Mouse (Mus musculus) limb, embryonic 15.5 days (tissue): Measurements from ENCODE around the gene Tsku. TPM values are rescaled to one million over a fixed set of nuclear protein-coding genes. Genes with fewer than 3 reads are reported as not detected.

Experiments used
- ATAC-seq: fragments of 200-750 bp; cut with Nextera tagmentation; 2 replicates; pipeline ENCODE4 v1.8.0; 2017; ENCODE audit warnings: low read depth, moderate TSS enrichment; ENCODE audit not compliant: insufficient number of reproducible peaks, low FRiP score, low TSS enrichment
- H3K27ac ChIP-seq: fragments of 300-500 bp; sonication (generic); 2 replicates; pipeline ENCODE4 v1.5.1; 2015; ENCODE audit warnings: moderate library complexity, mild to moderate bottlenecking, inconsistent platforms
- H3K27me3 ChIP-seq: fragments of 300-500 bp; sonication (generic); 2 replicates; pipeline ENCODE4 v1.6.1; 2015; ENCODE audit warnings: inconsistent platforms
- H3K36me3 ChIP-seq: fragments of 300-500 bp; sonication (generic); 2 replicates; pipeline ENCODE4 v1.6.1; 2015; ENCODE audit warnings: inconsistent platforms
- H3K4me1 ChIP-seq: fragments of 300-500 bp; sonication (generic); 2 replicates; pipeline ENCODE4 v1.6.1; 2015; ENCODE audit warnings: inconsistent platforms
- H3K4me2 ChIP-seq: fragments of 300-500 bp; sonication (generic); 2 replicates; pipeline ENCODE4 v1.6.1; 2015; ENCODE audit warnings: mild to moderate bottlenecking, inconsistent platforms
- H3K4me3 ChIP-seq: fragments of 300-500 bp; sonication (generic); 2 replicates; pipeline ENCODE4 v1.5.1; 2015; ENCODE audit warnings: mild to moderate bottlenecking, inconsistent platforms
- H3K9ac ChIP-seq: fragments of 300-500 bp; sonication (generic); 2 replicates; pipeline ENCODE4 v1.6.1; 2015; ENCODE audit warnings: inconsistent platforms
- H3K9me3 ChIP-seq: fragments of 300-500 bp; sonication (generic); 2 replicates; pipeline ENCODE4 v1.6.1; 2016; ENCODE audit warnings: inconsistent platforms
- WGBS: fragments of 180-500 bp; shearing (Covaris S2); methylation state at CpG from one replicate; pipeline ENCODE4 v1.1.7; 2015; 5-methylcytosine and 5-hydroxymethylcytosine counted together
- polyA plus RNA-seq: library from polyadenylated mRNA; unstranded; fragments of >200 nt; fragmentation: Nextera tagmentation; extraction: Ambion mirVana; gene quantifications from 2 replicates; pipeline ENCODE4 v1.2.1, GENCODE M21; 2015

The Tsku gene
- polyA plus RNA-seq, 1 experiment from 2014 or later = 21.6 TPM

DNA sequence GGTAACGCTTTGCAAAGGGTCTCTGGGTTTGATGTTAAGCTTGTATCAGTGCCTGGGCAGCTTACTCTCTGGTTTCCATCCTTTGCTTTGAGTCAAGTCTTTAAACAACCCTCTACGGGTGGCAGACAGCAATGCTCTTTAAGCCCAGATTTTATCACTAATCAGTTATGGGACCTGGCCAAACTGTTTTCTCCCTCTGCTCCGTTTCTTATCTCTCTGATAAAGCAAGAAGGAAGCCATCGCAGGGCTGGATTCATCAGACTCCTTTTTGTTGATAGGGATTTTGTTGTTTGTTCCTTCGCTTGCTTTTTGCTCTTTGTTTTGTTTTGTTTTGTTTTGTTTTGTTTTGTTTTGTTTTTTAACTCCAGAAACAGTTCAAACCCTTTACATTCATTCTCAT, 20.8 kb downstream of the Tsku start:
- 68% methylated on average over 5 of the region's 5 CpGs for WGBS
- H3K36me3 ChIP-seq = no peaks in the 10 kb centered on the region
- no peak overlapping the region for H3K4me3 ChIP-seq
- H3K9ac ChIP-seq = no peak overlapping the region
- H3K27me3 ChIP-seq = 0 out of 2 replicates have a peak, but pooled peaks cover 4% of the 10 kb centered on the region
- no peaks in the 10 kb centered on the region for H3K9me3 ChIP-seq
- H3K4me1 ChIP-seq = peaks cover 3% of the 10 kb centered on the region; the same call in 1 of the 2 replicates
- ATAC-seq = no peak
- no peak overlapping the region for H3K4me2 ChIP-seq
- no peak overlapping the region for H3K27ac ChIP-seq

DNA sequence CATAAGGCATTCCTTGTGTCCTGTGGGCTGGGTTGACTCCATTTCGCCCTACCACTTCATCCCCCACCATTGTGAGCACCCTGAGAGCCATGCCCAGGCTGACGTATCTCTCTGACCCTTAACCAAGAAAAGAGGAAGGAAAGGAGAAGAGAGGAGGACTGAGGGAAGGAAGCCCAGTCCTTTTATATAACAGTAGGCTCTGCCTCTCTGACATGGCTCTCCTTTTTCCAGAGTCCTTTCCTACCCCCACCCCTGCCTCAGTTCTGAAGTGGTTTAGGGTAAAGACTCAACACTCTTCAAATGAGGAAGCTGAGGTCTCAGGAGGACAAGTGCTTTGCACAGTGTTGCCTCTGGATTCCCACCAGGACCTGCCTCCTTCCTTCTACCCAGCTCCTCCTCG, 27.1 kb downstream of the Tsku start:
- no peaks in the 10 kb centered on the region for H3K27me3 ChIP-seq
- H3K9me3 ChIP-seq = no peaks in the 10 kb centered on the region
- H3K36me3 ChIP-seq = no peaks in the 10 kb centered on the region
- H3K4me3 ChIP-seq = no peak overlapping the region
- no peak overlapping the region for H3K9ac ChIP-seq
- no peak overlapping the region for H3K27ac ChIP-seq
- ATAC-seq = no peak
- no peak overlapping the region for H3K4me2 ChIP-seq
- H3K4me1 ChIP-seq = peaks cover 11% of the 10 kb centered on the region; the same call in 1 of the 2 replicates
- 83% methylated on average over 3 of the region's 3 CpGs for WGBS

DNA sequence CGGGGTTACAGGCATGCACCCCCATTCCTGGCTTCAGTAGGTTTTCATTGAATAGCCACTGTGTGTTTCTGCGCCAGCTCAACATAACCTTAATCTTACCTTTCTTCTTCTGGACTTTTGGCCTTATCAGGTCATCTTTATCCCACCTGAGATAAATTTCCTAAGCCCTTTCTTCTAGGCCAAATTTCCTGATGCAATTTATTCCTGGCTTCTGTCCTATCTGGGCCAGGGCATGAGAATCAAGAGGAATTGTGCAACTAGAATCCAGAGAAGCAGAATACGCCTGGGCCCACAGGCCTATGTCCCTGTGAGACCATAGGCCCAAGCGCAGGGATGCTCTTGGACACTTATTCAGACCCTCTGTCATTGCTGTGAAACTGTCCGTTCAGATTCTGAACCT, 27.6 kb downstream of the Tsku start:
- no peak overlapping the region for H3K9ac ChIP-seq
- H3K4me2 ChIP-seq = no peak overlapping the region
- no peak overlapping the region for H3K4me3 ChIP-seq
- ATAC-seq = no peak
- no peaks in the 10 kb centered on the region for H3K27me3 ChIP-seq
- H3K4me1 ChIP-seq = peaks cover 11% of the 10 kb centered on the region; the same call in 1 of the 2 replicates
- 92% methylated on average over 5 of the region's 5 CpGs for WGBS
- H3K27ac ChIP-seq = no peak overlapping the region
- no peaks in the 10 kb centered on the region for H3K36me3 ChIP-seq
- H3K9me3 ChIP-seq = no peaks in the 10 kb centered on the region

DNA sequence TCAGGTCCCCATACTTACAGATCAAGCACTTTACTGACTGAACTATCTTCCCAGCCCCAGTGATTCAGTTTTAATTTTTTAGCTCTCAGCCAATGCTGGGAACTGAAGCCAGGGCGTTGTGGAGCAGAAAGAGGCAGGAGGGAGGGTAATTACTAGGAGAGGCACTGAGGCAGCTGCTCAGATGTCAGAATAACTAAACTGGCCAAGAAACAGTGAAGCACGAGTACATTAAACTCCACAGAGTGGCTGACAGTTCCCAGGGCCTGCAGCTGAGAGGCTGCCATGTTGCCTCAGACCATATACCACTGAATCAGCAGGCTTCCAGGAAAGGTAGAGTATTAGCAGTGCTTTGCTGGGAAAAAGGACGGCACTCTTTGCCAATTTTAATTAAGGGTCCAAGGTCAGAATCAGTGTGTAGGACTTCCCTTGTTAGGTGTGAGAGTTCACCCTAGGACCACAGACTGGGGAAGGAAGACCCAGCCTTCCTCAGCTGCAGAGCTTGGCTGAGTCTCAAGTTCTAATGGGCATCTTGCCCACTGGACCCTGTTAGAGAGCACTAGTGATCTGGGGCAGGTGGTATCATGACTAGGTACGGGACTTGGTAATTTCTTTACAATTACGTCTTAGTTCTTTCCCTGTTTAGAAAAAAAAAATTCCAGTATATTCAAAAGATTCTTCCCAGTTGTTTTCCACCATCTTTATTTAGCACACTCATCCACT, 28.3 kb downstream of the Tsku start:
- Histone ChIP-seq H3K9ac (no peak overlapping the region), H3K4me1 (peaks cover 11% of the 10 kb centered on the region; the same call in 1 of the 2 replicates), H3K9me3 (no peaks in the 10 kb centered on the region), H3K4me2 (no peak overlapping the region), H3K4me3 (no peak overlapping the region), H3K36me3 (no peaks in the 10 kb centered on the region), H3K27me3 (no peaks in the 10 kb centered on the region), H3K27ac (no peak overlapping the region)
- 59% methylated on average over 5 of the region's 5 CpGs for WGBS
- no peak for ATAC-seq

DNA sequence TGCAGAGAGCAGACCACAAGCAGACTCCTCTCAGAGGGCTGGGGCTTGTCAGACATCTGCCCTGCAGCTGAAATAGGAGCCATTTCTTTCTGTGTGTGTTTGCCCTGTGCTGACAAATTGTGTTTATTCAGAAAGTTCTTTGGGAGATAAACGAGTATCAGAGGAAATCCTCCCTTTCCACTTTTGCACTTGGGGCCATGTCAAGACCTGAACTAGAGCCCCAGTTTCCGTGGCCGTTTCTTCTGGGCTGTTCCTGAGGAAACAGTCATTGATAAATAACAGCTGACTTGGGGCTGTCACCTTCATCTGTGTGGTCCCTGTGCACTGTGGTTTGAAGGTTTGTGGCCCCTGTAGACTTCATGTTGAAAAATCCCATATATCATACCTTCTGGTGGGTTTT, 29.2 kb downstream of the Tsku start:
- ATAC-seq = no peak
- WGBS = 29% methylated on average over 3 of the region's 3 CpGs

DNA sequence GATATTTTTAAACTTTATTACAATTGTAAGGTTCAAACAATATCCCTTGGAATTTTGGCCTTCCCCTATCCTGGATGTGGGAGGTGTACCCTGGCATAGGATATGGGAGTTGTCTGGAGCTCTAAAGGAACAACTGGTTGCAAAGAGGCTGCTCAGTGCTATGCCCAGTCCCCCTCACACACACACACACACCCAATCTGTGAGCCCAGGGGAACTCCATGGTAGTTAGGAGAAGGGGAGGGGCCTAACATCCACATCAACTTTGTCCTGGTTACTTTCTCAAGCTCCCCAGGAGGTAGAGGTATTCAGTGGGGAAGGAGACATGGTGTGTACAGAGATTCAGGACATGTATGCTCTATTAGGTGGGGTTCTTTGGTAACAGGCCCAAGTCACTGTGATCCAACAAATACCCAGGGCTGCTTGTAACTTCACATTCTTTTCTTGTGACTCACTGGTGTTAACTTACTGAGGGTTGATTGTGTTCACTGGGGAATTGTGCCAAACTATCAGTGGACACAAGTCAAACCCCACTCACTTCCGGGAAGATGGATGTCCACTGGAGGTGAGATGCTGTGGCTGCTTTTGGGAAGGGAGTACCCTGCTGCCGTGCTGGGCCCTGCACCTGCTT, 30.6 kb downstream of the Tsku start:
- Histone ChIP-seq H3K4me1 (peaks cover 11% of the 10 kb centered on the region; the same call in 1 of the 2 replicates), H3K27ac (no peak overlapping the region), H3K9me3 (no peaks in the 10 kb centered on the region), H3K9ac (no peak overlapping the region), H3K4me2 (no peak overlapping the region), H3K27me3 (no peaks in the 10 kb centered on the region), H3K36me3 (no peaks in the 10 kb centered on the region), H3K4me3 (no peak overlapping the region)
- WGBS = 69% methylated on average over 2 of the region's 2 CpGs
- ATAC-seq = no peak

More for the DNA sequence above, 29.2 kb downstream of the Tsku start:
- Histone ChIP-seq H3K4me2 (no peak overlapping the region), H3K27me3 (no peaks in the 10 kb centered on the region), H3K9ac (no peak overlapping the region), H3K9me3 (no peaks in the 10 kb centered on the region), H3K27ac (no peak overlapping the region), H3K36me3 (no peaks in the 10 kb centered on the region), H3K4me3 (no peak overlapping the region), H3K4me1 (peaks cover 11% of the 10 kb centered on the region; the same call in 1 of the 2 replicates)

DNA sequence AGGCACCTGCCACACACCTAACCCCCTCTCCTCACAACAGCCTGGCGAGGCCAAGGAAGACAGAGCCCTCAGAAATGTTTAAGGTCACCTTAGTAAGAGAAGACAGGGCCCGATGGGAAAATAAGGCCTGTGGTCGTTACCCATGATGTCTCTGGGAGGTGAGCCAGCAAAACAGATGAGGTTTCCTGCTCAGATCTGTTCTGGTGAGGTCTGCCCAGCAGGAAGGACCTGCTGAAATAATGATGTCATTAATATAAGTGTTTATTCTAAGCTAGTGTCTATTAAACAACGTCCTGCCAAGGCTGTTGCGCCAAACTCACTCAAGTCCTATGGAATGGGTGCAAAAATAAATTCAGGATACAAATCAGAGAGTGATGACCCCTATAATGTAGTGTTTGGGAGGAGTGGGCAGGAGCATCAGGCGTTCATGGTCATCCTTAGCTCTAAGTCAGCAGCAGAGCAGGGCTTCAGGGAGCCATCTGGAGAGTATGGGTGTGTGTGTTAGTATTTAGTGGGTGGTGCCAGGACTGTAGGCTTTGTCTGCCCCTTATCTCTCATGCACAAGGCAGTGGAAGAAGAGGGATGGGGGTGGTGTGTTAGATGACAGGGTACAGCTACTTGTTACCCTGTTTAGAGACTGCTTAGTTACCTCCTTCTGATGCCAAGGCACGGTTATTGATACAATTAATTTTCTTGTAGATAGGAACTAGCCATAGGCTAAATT, 31.3 kb downstream of the Tsku start:
- no peaks in the 10 kb centered on the region for H3K27me3 ChIP-seq
- H3K4me2 ChIP-seq = no peak overlapping the region
- H3K27ac ChIP-seq = no peak overlapping the region
- no peaks in the 10 kb centered on the region for H3K9me3 ChIP-seq
- 58% methylated on average over 7 of the region's 7 CpGs for WGBS
- peaks cover 9% of the 10 kb centered on the region; the same call in 1 of the 2 replicates for H3K4me1 ChIP-seq
- no peak overlapping the region for H3K4me3 ChIP-seq
- no peak for ATAC-seq
- no peak overlapping the region for H3K9ac ChIP-seq
- no peaks in the 10 kb centered on the region for H3K36me3 ChIP-seq

DNA sequence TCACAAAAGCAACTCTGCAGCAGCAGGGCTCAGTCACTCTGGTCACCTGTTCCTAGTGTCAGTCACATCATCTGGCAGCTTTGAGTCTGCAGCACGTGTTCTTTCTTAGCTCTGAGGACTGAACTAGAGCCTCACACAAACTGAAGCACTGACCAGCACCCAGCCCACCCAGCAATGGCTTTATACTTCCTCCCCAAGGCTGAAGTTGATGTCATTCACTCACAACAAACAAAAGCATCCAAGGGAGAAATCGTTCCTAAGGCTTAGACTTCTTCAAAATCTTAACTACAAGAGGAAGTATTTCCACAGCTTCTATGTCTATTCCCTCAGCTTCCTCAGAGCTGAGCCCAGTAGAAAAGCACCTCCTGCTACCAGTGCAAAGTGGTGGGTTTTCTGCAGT, 32.8 kb downstream of the Tsku start:
- H3K9ac ChIP-seq = no peak overlapping the region
- peaks cover 13% of the 10 kb centered on the region; the same call in 1 of the 2 replicates for H3K4me1 ChIP-seq
- H3K9me3 ChIP-seq = no peaks in the 10 kb centered on the region
- H3K36me3 ChIP-seq = no peaks in the 10 kb centered on the region
- H3K27ac ChIP-seq = no peak overlapping the region
- no peak overlapping the region for H3K4me2 ChIP-seq
- no peak overlapping the region for H3K4me3 ChIP-seq
- H3K27me3 ChIP-seq = no peaks in the 10 kb centered on the region
- WGBS = 44% methylated on average over 2 of the region's 2 CpGs
- ATAC-seq = no peak

DNA sequence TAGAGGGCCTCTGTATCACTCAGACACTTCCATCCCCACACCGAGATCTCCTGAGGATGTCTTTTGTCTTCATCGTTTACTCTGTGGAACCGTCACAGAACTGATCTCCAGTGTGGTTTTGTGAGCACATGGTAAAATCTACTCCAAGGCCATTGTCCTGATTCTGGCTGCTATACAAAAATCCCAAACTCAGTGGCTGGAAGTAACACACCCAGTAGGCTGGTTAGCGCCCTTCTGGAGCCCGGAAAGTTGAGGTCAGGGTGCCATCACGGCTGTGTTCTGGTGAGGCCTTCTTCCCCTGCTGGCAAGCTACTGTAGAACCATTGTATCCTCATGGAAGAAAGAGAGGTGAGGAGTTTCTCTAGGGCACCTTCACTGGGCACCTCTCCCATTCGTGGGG, 35.1 kb downstream of the Tsku start:
- Histone ChIP-seq H3K36me3 (no peaks in the 10 kb centered on the region), H3K4me2 (no peak overlapping the region), H3K9me3 (no peaks in the 10 kb centered on the region), H3K27me3 (no peaks in the 10 kb centered on the region), H3K4me1 (peaks cover 10% of the 10 kb centered on the region; the same call in 1 of the 2 replicates), H3K9ac (no peak overlapping the region), H3K27ac (no peak overlapping the region), H3K4me3 (no peak overlapping the region)
- WGBS = 87% methylated on average over 7 of the region's 7 CpGs
- no peak for ATAC-seq

DNA sequence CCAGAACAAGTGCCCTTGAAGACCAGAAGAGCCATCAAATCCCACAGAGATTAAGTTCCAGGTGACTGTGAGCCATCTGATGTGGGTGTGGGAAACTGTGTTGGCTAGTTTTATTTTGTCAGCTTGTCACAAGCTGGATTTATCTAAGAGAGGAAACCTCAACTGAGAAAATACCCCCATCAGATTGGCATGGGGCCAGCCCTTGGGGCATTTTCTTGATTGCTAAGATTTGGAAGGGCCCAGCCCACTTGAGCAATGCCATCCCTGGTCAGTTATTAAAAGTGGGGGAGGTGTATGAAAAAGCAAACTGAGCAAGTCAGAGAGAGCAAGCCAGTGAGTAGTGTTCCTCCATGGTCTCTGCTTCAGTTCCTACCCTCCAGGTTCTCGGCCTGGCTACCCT, 36.9 kb downstream of the Tsku start:
- Histone ChIP-seq H3K4me1 (0 out of 2 replicates have a peak, but pooled peaks cover 5% of the 10 kb centered on the region), H3K9ac (no peak overlapping the region), H3K27me3 (no peaks in the 10 kb centered on the region), H3K36me3 (no peaks in the 10 kb centered on the region), H3K27ac (no peak overlapping the region), H3K4me2 (no peak overlapping the region), H3K4me3 (no peak overlapping the region), H3K9me3 (no peaks in the 10 kb centered on the region)
- whole genome bisulfite sequencing = 60% methylated on average over 1 of the region's 1 CpGs
- no peak for ATAC-seq

DNA sequence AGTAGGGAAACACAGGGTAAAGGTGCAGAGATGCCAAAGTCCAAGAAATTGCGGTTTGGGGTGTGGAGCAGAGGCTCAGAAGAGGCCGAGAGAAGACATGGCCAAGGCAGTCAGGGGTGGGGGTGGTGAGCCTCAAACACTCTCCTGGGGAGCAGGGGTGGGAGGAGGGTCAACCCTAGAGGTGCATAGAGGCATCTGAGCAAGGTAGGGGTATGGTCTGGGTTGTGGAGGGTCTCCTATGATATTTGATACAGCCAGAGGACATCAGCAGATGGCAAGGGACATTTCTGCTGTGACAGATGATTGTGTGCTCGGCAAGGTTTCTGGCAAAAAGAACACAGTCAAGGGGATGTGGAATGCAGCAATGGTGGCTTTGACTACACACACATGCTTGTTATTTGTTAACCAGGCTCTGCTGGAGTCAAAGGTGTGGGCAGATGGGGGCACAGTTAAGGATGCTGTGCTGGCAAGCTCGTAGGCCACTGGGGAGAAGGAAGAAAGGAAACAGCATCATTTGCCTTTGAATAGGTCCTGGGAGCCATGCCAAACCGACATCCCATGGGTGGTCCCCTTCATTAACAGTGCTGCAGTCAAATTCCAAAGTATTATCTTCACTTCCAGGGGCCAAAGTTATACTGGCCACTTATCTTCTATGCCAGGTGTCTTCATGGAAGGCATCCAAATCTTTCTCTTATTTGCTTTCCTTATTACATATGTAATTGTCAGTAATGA, 37.7 kb downstream of the Tsku start:
- no peak overlapping the region for H3K9ac ChIP-seq
- no peaks in the 10 kb centered on the region for H3K9me3 ChIP-seq
- H3K27ac ChIP-seq = no peak overlapping the region
- 0 out of 2 replicates have a peak, but pooled peaks cover 5% of the 10 kb centered on the region for H3K4me1 ChIP-seq
- no peaks in the 10 kb centered on the region for H3K27me3 ChIP-seq
- no peaks in the 10 kb centered on the region for H3K36me3 ChIP-seq
- no peak overlapping the region for H3K4me2 ChIP-seq
- WGBS = 26% methylated on average over 5 of the region's 5 CpGs
- no peak overlapping the region for H3K4me3 ChIP-seq
- no peak for ATAC-seq
